Comparison of ENCODE assay signal across 9 mouse cellular contexts in the genomic region with DNA sequence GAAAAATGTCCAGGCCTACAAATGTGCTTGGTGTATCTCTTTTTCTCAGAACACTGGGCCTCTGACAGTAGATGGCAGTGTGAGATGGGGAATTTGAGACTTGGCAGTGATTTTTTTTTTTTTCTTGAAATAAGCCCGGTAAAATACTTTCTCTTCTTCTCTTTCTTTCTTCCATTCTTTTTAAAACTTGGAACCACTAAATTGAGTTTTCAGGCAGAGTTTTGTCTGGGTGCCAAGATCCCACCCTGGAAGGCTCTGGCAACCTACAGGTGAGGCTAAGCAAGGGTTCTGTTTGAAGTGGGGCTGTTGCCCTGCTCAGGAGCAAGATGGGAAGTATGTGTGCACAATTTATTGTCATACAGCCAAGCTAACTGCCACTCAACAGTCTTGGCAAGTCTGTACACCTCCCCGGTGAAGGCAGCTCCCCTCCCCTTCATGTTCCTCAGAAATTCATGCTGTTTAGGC.
A peak's percentile ranks its signal among the peaks of the same experiment; 100 is the strongest.
DNase-seq lines count a peak whose midpoint lies in the region; ATAC-seq lines count a peak whose summit lies in the region.
"Had no signal": no experiment of that assay in that cellular context is flagged by ENCODE, and none has a peak within 500 bp of the region (broad histone marks: within the 10 kb centered on the region; RNA-seq: fewer than 3 reads in every experiment).

No protein-coding gene starts in this region.

- H3K27me3 ChIP-seq in forebrain, embryonic 15.5 days: no peaks in the 10 kb centered on the region
- no peaks in the 10 kb centered on the region for H3K27me3 ChIP-seq in forebrain, embryonic 12.5 days
- no peaks in the 10 kb centered on the region for H3K27me3 ChIP-seq in lung, embryonic 16.5 days (ENCODE audit: control insufficient read depth, insufficient read depth, low read depth, low read length)
- H3K27me3 ChIP-seq in embryonic facial prominence, embryonic 12.5 days: no peaks in the 10 kb centered on the region

- H3K4me3 ChIP-seq in forebrain, embryonic 15.5 days: no peak overlapping the region
- no peak overlapping the region for H3K4me3 ChIP-seq in forebrain, embryonic 12.5 days (replicated peaks)
- no peak overlapping the region for H3K4me3 ChIP-seq in lung, embryonic 16.5 days (ENCODE audit: low read length)
- no peak overlapping the region for H3K4me3 ChIP-seq in embryonic facial prominence, embryonic 12.5 days
- H3K4me3 ChIP-seq: myocyte had no signal

- ATAC-seq in forebrain, embryonic 15.5 days (replicated peaks): peak; percentile 82
- no peak for ATAC-seq in forebrain, embryonic 12.5 days (ENCODE audit: low FRiP score)
- ATAC-seq in lung, embryonic 16.5 days (ENCODE audit: low read depth): peak; percentile 79; the same call in 1 of the 2 replicates
- no peak for ATAC-seq in embryonic facial prominence, embryonic 12.5 days (ENCODE audit: insufficient number of reproducible peaks, insufficient read depth, low FRiP score, low TSS enrichment)
- no peak for ATAC-seq in erythroid progenitor cell, adult 5-6 weeks (replicated peaks; ENCODE audit: low FRiP score, poor library complexity, severe bottlenecking)
- no peak for ATAC-seq in CD4-positive, CD25-positive, alpha-beta regulatory T cell, adult 4 months

- H3K9me3 ChIP-seq in forebrain, embryonic 15.5 days: no peaks in the 10 kb centered on the region
- H3K9me3 ChIP-seq in forebrain, embryonic 12.5 days: no peaks in the 10 kb centered on the region
- H3K9me3 ChIP-seq in lung, embryonic 16.5 days (ENCODE audit: control insufficient read depth, low read length): no peaks in the 10 kb centered on the region
- H3K9me3 ChIP-seq in embryonic facial prominence, embryonic 12.5 days: no peaks in the 10 kb centered on the region

- no peak overlapping the region for H3K9ac ChIP-seq in forebrain, embryonic 15.5 days (replicated peaks)
- no peak overlapping the region for H3K9ac ChIP-seq in forebrain, embryonic 12.5 days
- H3K9ac ChIP-seq in lung, embryonic 16.5 days (ENCODE audit: low read length): no peak overlapping the region
- H3K9ac ChIP-seq in embryonic facial prominence, embryonic 12.5 days: no peak overlapping the region

- intact Hi-C loops in left cerebral cortex, postnatal 25 days (cut with DNase I): loop anchor here (2.0 to 10.0 kb wide), 5 partner anchors 259 to 1569 kb away; no protein-coding TSS in a partner anchor

- no peak overlapping the region for H3K4me2 ChIP-seq in forebrain, embryonic 15.5 days (replicated peaks)
- no peak overlapping the region for H3K4me2 ChIP-seq in forebrain, embryonic 12.5 days
- peak overlapping the region; percentile 17; the same call in 1 of the 2 replicates for H3K4me2 ChIP-seq in lung, embryonic 16.5 days (ENCODE audit: low read depth, low read length)
- H3K4me2 ChIP-seq in embryonic facial prominence, embryonic 12.5 days (replicated peaks): peak overlapping the region; percentile 13; the same call in 1 of the 2 replicates

- no peak for DNase-seq in lung, postnatal 25 days (ENCODE audit: low spot score)
- DNase-seq in left cerebral cortex, postnatal 25 days (ENCODE audit: low spot score in 2 of 2): peak; percentile 6 to 45

- H3K36me3 ChIP-seq in forebrain, embryonic 15.5 days: no peaks in the 10 kb centered on the region
- H3K36me3 ChIP-seq in forebrain, embryonic 12.5 days (replicated peaks): no peaks in the 10 kb centered on the region
- H3K36me3 ChIP-seq in lung, embryonic 16.5 days (ENCODE audit: control insufficient read depth, insufficient read depth, low read length): no peaks in the 10 kb centered on the region
- no peaks in the 10 kb centered on the region for H3K36me3 ChIP-seq in embryonic facial prominence, embryonic 12.5 days

- H3K27ac ChIP-seq in forebrain, embryonic 15.5 days (replicated peaks): no peak overlapping the region
- H3K27ac ChIP-seq in forebrain, embryonic 12.5 days: no peak overlapping the region
- H3K27ac ChIP-seq in lung, embryonic 16.5 days (ENCODE audit: low read length): no peak overlapping the region
- H3K27ac ChIP-seq in embryonic facial prominence, embryonic 12.5 days: no peak overlapping the region

- peaks cover 5% of the 10 kb centered on the region for H3K4me1 ChIP-seq in forebrain, embryonic 15.5 days
- H3K4me1 ChIP-seq in forebrain, embryonic 12.5 days: no peaks in the 10 kb centered on the region
- H3K4me1 ChIP-seq in lung, embryonic 16.5 days (replicated peaks; ENCODE audit: control insufficient read depth, insufficient read depth, low read length): no peaks in the 10 kb centered on the region
- 0 out of 2 replicates have a peak, but pooled peaks cover 3% of the 10 kb centered on the region for H3K4me1 ChIP-seq in embryonic facial prominence, embryonic 12.5 days

- 29% methylated on average over 2 of the region's 2 CpGs for WGBS in forebrain, embryonic 15.5 days
- WGBS in forebrain, embryonic 12.5 days: 48% methylated on average over 2 of the region's 2 CpGs
- WGBS in lung, embryonic 16.5 days: 2% methylated on average over 2 of the region's 2 CpGs
- 25% methylated on average over 2 of the region's 2 CpGs for WGBS in embryonic facial prominence, embryonic 12.5 days

Comparison
In these comparisons a context has a peak if more than half of its experiments do, and no peak if none do; other contexts are left out.
1. ATAC-seq: peak in forebrain, embryonic 15.5 days (single experiment) and lung, embryonic 16.5 days (single experiment); none in forebrain, embryonic 12.5 days (single experiment), embryonic facial prominence, embryonic 12.5 days (single experiment), erythroid progenitor cell, adult 5-6 weeks (single experiment) and CD4-positive, CD25-positive, alpha-beta regulatory T cell, adult 4 months (single experiment).
2. H3K4me2 ChIP-seq: peak in lung, embryonic 16.5 days (single experiment) and embryonic facial prominence, embryonic 12.5 days (single experiment); none in forebrain, embryonic 15.5 days (single experiment) and forebrain, embryonic 12.5 days (single experiment).